Mouse (Mus musculus) spleen, embryonic (tissue): Measurements from ENCODE around the gene Mid2.
"Not testable (repeated sequence)": the region's sequence is repeated elsewhere in the genome, so short reads cannot be mapped to it uniquely, and the experiment has no call there.

Source experiments
- CTCF ChIA-PET: fragments of 350-600 bp; sonication (Branson Sonifier 250); formaldehyde crosslinking; loops from one replicate; lab custom pipeline; 2022; lab: Charles Lee

Gene Mid2

DNA sequence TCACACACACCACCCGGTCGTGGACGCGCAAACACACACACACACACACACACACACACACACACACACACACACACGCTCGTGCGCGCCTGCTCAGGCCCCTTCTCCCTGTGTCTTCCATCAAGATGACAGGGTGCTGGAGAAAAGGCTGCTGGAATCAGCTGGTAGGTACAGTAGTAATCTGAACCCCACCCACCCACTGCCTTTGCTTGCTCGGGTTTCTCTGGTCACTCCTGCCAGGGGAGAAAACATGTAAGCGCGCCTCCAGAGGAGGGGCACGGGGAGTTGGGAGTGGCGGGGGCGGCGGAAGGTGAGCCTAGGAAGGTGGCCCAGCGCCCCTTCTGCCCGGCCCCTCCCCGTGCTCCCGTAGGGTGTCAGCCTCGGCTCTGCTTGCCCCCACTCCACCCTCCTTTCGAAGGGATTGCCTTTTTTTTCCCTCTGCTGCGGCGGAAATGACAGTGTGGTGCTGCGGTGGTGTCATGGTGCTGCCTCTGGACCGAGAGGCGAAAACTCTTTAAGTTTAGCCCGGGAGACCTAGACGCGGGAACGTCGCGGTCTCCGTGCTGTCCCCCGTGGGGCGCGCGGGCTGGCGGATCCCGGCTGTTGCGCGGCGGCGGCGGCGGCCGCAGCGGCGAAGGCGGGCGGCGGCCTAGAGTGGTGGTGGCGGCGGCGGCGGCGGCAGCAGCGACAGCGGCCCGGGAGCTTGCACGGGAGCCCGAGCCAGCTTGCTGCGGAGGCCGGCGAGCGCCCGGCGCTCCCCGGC, at the start of gene Mid2:
Mid2 (plus strand) TSS at position 121 of the 763 bp plus-strand sequence.
- CTCF ChIA-PET, result no interaction called here

DNA sequence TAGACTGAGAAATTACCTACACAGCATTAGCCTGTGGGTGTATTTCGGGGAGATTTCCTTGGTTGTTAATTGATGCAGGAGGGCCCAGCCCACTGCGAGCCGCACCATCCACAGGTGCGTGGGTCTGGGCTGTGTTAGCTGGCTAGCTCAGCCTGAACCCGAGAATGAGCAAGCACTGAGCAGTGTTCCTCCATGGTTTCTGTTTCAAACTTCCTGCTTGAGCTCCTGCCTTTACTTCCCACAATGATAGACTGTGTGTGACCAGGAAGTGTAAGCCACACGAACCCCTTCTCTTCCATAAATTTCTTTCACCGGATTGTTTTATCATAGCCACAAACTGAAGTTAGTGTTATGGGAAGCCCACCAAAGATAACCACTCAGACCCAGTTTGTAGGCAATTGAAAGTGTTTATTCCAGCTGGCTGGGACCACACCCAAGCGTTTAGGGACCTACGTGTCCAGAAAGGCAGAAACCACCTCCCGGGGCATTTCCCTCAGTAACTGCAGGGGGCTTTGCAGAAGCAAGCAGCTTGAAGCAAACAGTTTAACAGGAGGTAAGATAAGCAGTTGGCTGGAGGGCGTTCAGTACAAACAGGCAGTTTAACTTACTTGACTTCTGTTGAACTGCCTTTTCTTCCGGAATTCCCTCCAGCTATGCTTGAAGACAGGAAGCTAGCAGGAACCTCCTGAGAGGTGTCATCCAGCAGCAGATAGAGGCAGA, 39.4 kb upstream of the Mid2 start:
- CTCF ChIA-PET, result no interaction called here

GRCm38 (mm10) chrX:140638028-140638427, 26.4 kb upstream of the Mid2 start:
- CTCF ChIA-PET, result no interaction called here

- CTCF ChIA-PET, result no interaction called here
Measured at GRCm38 (mm10) chrX:140639592-140639991, 24.8 kb upstream of the Mid2 start.

DNA sequence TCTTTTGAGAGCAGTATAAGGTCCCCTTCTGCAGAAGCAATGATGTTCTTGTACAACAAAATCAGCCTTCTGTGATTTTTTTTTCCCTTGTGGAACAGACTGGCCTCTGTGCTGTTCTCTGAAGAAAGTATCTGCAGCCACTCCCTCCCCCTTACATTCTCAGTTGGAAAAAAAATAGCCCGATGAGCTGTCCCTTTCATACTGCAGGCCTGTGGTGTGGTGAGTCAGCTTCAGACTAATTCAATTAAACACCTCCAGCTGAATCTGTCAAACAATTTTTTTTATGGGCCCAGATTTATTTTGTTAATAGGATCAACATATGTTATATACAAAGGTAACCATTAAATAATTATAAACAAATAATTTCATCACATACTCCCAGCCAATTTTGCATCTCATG, 3.7 kb upstream of the Mid2 start:
- CTCF ChIA-PET, result no interaction called here

GRCm38 (mm10) chrX:140663516-140663915, 883 bp upstream of the Mid2 start:
- CTCF ChIA-PET, result no interaction called here

DNA sequence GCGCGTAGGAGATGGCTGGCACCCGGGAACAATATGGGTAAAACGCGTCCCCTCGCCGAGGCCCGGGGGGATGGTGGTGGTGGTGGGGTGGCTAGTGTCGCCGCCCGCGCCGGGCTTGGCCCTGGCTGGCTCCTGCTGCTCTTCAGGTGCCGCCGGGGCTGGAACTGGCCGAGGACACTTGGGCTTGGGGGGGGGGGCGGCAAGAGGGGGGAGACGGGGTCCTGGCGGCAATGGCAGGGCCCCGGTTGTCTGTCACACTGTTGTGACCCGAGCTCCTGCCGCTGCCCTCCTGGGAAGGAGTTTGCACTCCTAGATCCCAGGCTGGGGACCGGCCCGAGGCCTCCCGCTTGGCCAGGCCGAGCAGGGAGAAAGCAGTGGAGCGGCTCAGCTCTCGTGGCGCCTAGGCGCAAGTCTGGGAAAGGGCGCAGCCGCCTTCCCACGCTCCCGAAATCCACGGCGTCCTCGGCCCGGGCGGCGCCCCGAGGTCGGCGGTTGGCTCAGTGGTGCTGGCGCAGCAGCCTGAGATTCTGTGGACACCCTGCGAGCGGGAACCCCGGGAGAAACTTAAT, 927 bp downstream of the Mid2 start:
- CTCF ChIA-PET, result no interaction called here

DNA sequence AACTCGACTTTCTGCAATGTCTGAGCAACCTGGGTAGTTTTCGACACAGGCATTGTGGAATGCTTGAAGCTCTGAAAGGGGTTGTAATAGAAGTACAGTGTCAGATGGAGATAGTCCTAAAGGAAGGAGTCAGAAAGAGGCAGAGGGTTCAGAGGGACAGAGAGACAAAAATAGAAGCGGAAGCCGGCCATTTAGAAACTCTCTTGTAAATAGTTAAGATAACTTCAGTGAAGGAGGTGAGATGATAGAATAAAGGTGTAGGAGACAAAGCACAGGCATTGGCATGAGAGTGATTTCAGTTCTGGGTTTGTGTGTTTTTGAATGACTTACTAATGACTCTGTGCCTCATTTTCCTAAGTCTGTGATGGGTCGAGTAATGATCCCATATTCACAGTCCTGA, 11.0 kb downstream of the Mid2 start:
- CTCF ChIA-PET, result no interaction called here

DNA sequence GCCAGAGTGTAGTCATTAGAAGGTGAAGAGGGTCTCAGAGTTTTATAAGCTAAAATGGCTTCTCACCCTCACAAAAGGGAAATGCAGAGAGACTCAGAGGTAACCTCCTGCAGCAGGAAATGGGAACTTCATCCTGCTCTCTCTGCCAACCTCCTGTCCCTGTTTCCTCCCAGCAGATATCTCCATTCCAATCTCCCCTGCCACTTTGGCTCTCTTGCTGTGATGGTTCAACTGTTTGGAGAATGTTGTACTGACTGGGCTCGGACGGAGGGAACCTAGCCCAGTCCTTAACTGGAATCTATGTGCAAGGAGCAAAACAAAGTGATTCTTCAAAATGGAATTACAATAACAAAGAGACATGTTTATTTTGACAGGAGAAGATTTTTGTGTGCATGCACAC, 23.9 kb downstream of the Mid2 start:
- CTCF ChIA-PET, result no interaction called here

GRCm38 (mm10) chrX:140697872-140698463, 33.6 kb downstream of the Mid2 start:
- CTCF ChIA-PET, result not testable (repeated sequence)

DNA sequence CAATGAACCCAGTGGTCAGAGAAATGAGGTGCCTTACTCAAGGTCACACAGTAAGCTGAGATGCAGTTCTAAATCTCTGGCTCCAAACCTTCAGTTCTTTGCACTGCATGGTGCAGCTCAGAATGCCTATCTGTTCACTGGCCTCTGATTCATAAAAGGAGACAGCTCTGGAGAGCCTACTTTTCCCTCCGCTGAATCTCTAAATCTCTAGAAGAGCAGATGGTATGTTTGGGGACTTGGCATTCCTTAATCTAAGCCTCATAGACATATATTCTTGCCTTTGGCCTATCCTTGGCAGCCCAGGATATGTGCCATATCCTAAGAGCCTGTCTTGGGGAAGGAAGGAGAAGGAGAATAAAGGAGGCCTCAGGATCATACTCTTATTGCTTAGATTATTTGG, 38.8 kb downstream of the Mid2 start:
- CTCF ChIA-PET, result no interaction called here

GRCm38 (mm10) chrX:140706077-140706476, 41.7 kb downstream of the Mid2 start:
- CTCF ChIA-PET, result no interaction called here

DNA sequence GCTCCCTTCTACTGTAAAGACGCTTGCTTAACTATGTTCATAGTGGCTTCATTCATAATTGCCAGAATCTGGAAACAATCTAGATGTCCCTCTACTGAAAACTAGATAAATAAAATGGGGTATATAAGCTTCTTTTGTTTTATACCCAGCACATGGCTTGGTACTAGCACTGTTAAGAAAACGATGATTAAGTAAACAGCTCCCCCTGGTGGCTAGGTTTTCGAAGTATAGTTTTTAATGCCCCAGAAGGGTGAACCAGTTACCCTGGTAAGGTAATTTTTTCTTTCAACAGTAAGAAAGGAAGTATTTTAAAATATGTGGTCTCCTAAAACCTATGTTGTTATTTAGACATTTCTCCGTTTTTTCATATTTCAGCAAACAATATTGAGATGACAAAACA, 58.0 kb downstream of the Mid2 start:
- CTCF ChIA-PET, result no interaction called here

DNA sequence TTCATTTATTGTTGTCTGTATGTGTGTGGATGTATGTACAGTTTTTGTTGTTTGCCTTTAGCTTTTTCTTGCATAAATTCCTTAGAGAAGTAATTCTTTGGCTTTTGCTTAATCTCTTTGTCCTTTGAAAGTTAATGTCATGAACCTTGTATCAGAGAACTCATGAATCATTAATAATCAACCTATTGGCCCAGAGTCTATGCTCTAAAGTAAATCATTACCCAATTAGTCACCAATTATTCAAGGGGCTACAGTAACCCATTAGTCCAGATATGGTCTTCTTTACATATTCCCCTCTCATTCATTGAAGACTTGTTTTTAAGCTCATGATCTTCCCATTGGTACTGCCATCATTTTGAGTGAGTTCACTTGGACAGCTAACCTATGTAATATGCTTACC, 74.6 kb downstream of the Mid2 start:
- CTCF ChIA-PET, result no interaction called here

DNA sequence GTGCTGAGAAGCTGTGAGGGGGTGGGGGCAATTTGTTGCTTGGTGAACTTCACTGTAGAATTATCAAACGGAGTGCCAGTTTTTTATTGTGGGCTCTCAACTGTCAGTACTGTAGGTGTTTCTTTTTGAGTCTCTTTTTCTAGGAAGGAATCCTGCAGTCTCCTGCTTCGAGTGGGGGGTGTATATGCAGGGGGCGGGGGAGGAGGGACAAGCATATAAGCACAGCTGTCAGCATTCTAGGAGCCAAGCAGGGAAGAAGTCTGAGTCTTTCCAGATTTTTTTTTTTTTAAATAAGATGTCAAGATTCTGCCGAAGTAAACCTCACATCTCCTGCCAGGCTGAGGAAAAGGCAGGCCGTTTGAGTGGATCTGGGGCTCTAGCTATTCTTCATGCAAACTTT, 78.8 kb downstream of the Mid2 start:
- CTCF ChIA-PET, result no interaction called here

GRCm38 (mm10) chrX:140769794-140770193, 105.4 kb downstream of the Mid2 start:
- CTCF ChIA-PET, result no interaction called here

GRCm38 (mm10) chrX:140805340-140805739, 140.9 kb downstream of the Mid2 start:
- CTCF ChIA-PET, result no interaction called here

GRCm38 (mm10) chrX:140813312-140814006, 149.1 kb downstream of the Mid2 start, which contains the start of gene Tex13b:
TSS of gene Tex13b (minus strand) at chrX:140813433.
- CTCF ChIA-PET, result no interaction called here
